In genomic region chrX:140277327-140277947, GRCm38 (mm10) we compare ENCODE assay signal across 8 mouse cellular contexts.
DNase-seq lines count a peak whose midpoint lies in the region; ATAC-seq lines count a peak whose summit lies in the region.

No protein-coding gene starts in this region.

- H3K4me1 ChIP-seq in kidney, embryonic 16.5 days (ENCODE audit: insufficient read depth, low read length), result 0 out of 2 replicates have a peak, but pooled peaks cover 3% of the 10 kb centered on the region
- peaks cover 15% of the 10 kb centered on the region; the same call in 1 of the 2 replicates for H3K4me1 ChIP-seq in forebrain, embryonic 10.5 days
- H3K4me1 ChIP-seq in limb, embryonic 10.5 days, result peaks cover 6% of the 10 kb centered on the region; the same call in 1 of the 2 replicates
- no peaks in the 10 kb centered on the region; the same call in 1 of the 2 replicates for H3K4me1 ChIP-seq in neural tube, embryonic 13.5 days (replicated peaks)

- no peak for DNase-seq in kidney, adult 11 months
- peak; percentile 18 for DNase-seq in brain, adult 2 months (ENCODE audit: low read depth, low spot score)
- peak; percentile 15 for DNase-seq in forebrain, embryonic 10.5 days (ENCODE audit: extremely low spot score, low spot score)
- peak; percentile 41 for DNase-seq in limb, embryonic 10.5 days (ENCODE audit: low spot score)
- no peak for DNase-seq in MN1 (ENCODE audit: low spot score)

- H3K4me3 ChIP-seq in kidney, embryonic 16.5 days (ENCODE audit: low read length), result peak overlapping the region; percentile 54
- peak overlapping the region; percentile 61 for H3K4me3 ChIP-seq in forebrain, embryonic 10.5 days
- H3K4me3 ChIP-seq in limb, embryonic 10.5 days, result peak overlapping the region; percentile 61
- H3K4me3 ChIP-seq in neural tube, embryonic 13.5 days, result peak overlapping the region; percentile 57

- H3K27me3 ChIP-seq in kidney, embryonic 16.5 days (ENCODE audit: insufficient read depth, low read length), result peaks cover 75% of the 10 kb centered on the region
- peaks cover 100% of the 10 kb centered on the region for H3K27me3 ChIP-seq in forebrain, embryonic 10.5 days (ENCODE audit: poor library complexity, severe bottlenecking)
- peaks cover 100% of the 10 kb centered on the region for H3K27me3 ChIP-seq in limb, embryonic 10.5 days (ENCODE audit: low read depth, poor library complexity, severe bottlenecking)
- peaks cover 75% of the 10 kb centered on the region for H3K27me3 ChIP-seq in neural tube, embryonic 13.5 days

- ATAC-seq in kidney, embryonic 16.5 days (ENCODE audit: low FRiP score, low TSS enrichment), result peak; percentile 78
- ATAC-seq in neural tube, embryonic 13.5 days (ENCODE audit: low read depth), result peak; percentile 64
- ATAC-seq in granulocyte monocyte progenitor cell, adult 5-6 weeks (replicated peaks; ENCODE audit: poor library complexity, severe bottlenecking), result no peak

- H3K4me2 ChIP-seq in kidney, embryonic 16.5 days (replicated peaks; ENCODE audit: low read depth, low read length), result peak overlapping the region; percentile 85
- peak overlapping the region; percentile 59 for H3K4me2 ChIP-seq in neural tube, embryonic 13.5 days

- no peaks in the 10 kb centered on the region for H3K9me3 ChIP-seq in kidney, embryonic 16.5 days (ENCODE audit: low read length)
- H3K9me3 ChIP-seq in forebrain, embryonic 10.5 days, result no peaks in the 10 kb centered on the region
- no peaks in the 10 kb centered on the region for H3K9me3 ChIP-seq in limb, embryonic 10.5 days (replicated peaks)
- H3K9me3 ChIP-seq in neural tube, embryonic 13.5 days, result no peaks in the 10 kb centered on the region

- H3K9ac ChIP-seq in kidney, embryonic 16.5 days (replicated peaks; ENCODE audit: low read length), result peak overlapping the region; percentile 41; the same call in 1 of the 2 replicates
- peak overlapping the region; percentile 76 for H3K9ac ChIP-seq in neural tube, embryonic 13.5 days

- H3K36me3 ChIP-seq in kidney, embryonic 16.5 days (ENCODE audit: insufficient read depth, low read length), result no peaks in the 10 kb centered on the region
- H3K36me3 ChIP-seq in forebrain, embryonic 10.5 days (replicated peaks), result no peaks in the 10 kb centered on the region
- H3K36me3 ChIP-seq in limb, embryonic 10.5 days, result no peaks in the 10 kb centered on the region
- H3K36me3 ChIP-seq in neural tube, embryonic 13.5 days, result no peaks in the 10 kb centered on the region

- WGBS in kidney, embryonic 16.5 days, result 17% methylated on average over 23 of the region's 54 CpGs
- 31% methylated on average over 45 of the region's 54 CpGs for WGBS in forebrain, embryonic 10.5 days
- WGBS in limb, embryonic 10.5 days, result 12% methylated on average over 41 of the region's 54 CpGs
- 16% methylated on average over 21 of the region's 54 CpGs for WGBS in neural tube, embryonic 13.5 days

- no peak overlapping the region for H3K27ac ChIP-seq in kidney, embryonic 16.5 days (ENCODE audit: low read length)
- peak overlapping the region; percentile 56; the same call in 1 of the 2 replicates for H3K27ac ChIP-seq in forebrain, embryonic 10.5 days
- peak overlapping the region; percentile 53 for H3K27ac ChIP-seq in limb, embryonic 10.5 days
- peak overlapping the region; percentile 78 for H3K27ac ChIP-seq in neural tube, embryonic 13.5 days (replicated peaks)

Comparison
In these comparisons a context has a peak if more than half of its experiments do, and no peak if none do; other contexts are left out.
1. DNase-seq: peak in brain, adult 2 months (single experiment), forebrain, embryonic 10.5 days (single experiment) and limb, embryonic 10.5 days (single experiment); none in kidney, adult 11 months (single experiment) and MN1 (single experiment).
2. Peak in every context shown above with its lines, with median percentiles within 50 percentile points of each other: H3K4me3 ChIP-seq.